Mouse (Mus musculus) neural tube, embryonic 11.5 days (tissue): ENCODE measurements around the gene Hlcs. TPM values are rescaled to one million over a fixed set of nuclear protein-coding genes. Genes with fewer than 3 reads are reported as not detected.

Source experiments
- ATAC-seq: fragments of 200-750 bp; cut with Nextera tagmentation; 2 replicates; pipeline ENCODE4 v1.8.0; 2017; ENCODE audit warnings: moderate number of reproducible peaks, mild to moderate bottlenecking, moderate TSS enrichment, moderate library complexity; ENCODE audit not compliant: insufficient read depth, low FRiP score, low TSS enrichment
- DNase-seq: peaks from one replicate; pipeline ENCODE4 v3.0.0-alpha.2; 2015; ENCODE audit warnings: low spot score
- H3K27ac ChIP-seq: fragments of 300-500 bp; sonication (generic); 2 replicates; pipeline ENCODE4 v1.5.1; 2014; ENCODE audit warnings: low read depth, mild to moderate bottlenecking, low read length
- H3K27me3 ChIP-seq: fragments of 300-500 bp; sonication (generic); 2 replicates; pipeline ENCODE4 v1.6.1; 2014; ENCODE audit warnings: mild to moderate bottlenecking, low read length, mixed read lengths; ENCODE audit not compliant: control insufficient read depth, insufficient read depth
- H3K36me3 ChIP-seq: fragments of 300-500 bp; sonication (generic); 2 replicates; pipeline ENCODE4 v1.6.1; 2014; ENCODE audit warnings: mild to moderate bottlenecking, low read length, moderate library complexity, mixed read lengths; ENCODE audit not compliant: control insufficient read depth, insufficient read depth
- H3K4me1 ChIP-seq: fragments of 300-500 bp; sonication (generic); 2 replicates; pipeline ENCODE4 v1.6.1; 2014; ENCODE audit warnings: low read length, mixed read lengths; ENCODE audit not compliant: control insufficient read depth, insufficient read depth
- H3K4me2 ChIP-seq: fragments of 300-500 bp; sonication (generic); 2 replicates; pipeline ENCODE4 v1.6.1; 2014; ENCODE audit warnings: low read depth, mild to moderate bottlenecking, moderate library complexity
- H3K4me3 ChIP-seq: fragments of 300-500 bp; sonication (generic); 2 replicates; pipeline ENCODE4 v1.5.1; 2014; ENCODE audit warnings: low read depth, low read length
- H3K9ac ChIP-seq: fragments of 300-500 bp; sonication (generic); 2 replicates; pipeline ENCODE4 v1.6.1; 2014; ENCODE audit warnings: mild to moderate bottlenecking, low read length
- H3K9me3 ChIP-seq: fragments of 300-500 bp; sonication (generic); 2 replicates; pipeline ENCODE4 v1.6.1; 2016; ENCODE audit warnings: low read length; ENCODE audit not compliant: control insufficient read depth
- WGBS: fragments of 180-500 bp; shearing (Covaris S2); extraction: QIAGEN DNeasy Blood & Tissue Kit; methylation state at CpG from one replicate; pipeline ENCODE4 v1.1.7; 2014; 5-methylcytosine and 5-hydroxymethylcytosine counted together
- polyA plus RNA-seq: library from polyadenylated mRNA; unstranded; fragments of >200 nt; fragmentation: Nextera tagmentation; extraction: Ambion mirVana; gene quantifications from 2 replicates; pipeline ENCODE4 v1.2.1, GENCODE M21; 2014

Gene Hlcs
- 9.4 and 9.8 TPM in 2 replicates for polyA plus RNA-seq

GRCm38 (mm10) chr16:94313229-94314030, at the start of gene Hlcs:
TSS of gene Hlcs (minus strand) at chr16:94313571.
- peak; percentile 98 for DNase-seq
- peak within 1 kb of the TSS; percentile 98 for H3K27ac ChIP-seq
- no peaks in the 10 kb centered on the region for H3K9me3 ChIP-seq
- H3K36me3 ChIP-seq = no peaks in the 10 kb centered on the region
- peak within 1 kb of the TSS; percentile 86 for H3K9ac ChIP-seq
- under 1% methylated on average over 64 of the region's 64 CpGs for WGBS
- ATAC-seq = peak; percentile 92
- peak within 1 kb of the TSS; percentile 64 for H3K4me2 ChIP-seq
- H3K27me3 ChIP-seq = no peaks in the 10 kb centered on the region
- H3K4me1 ChIP-seq = peaks cover 2% of the 10 kb centered on the region; the same call in 1 of the 2 replicates
- H3K4me3 ChIP-seq = peak within 1 kb of the TSS; percentile 63

GRCm38 (mm10) chr16:94362174-94362873, 49.0 kb upstream of the Hlcs start:
- Histone ChIP-seq H3K4me2 (no peak overlapping the region), H3K27me3 (no peaks in the 10 kb centered on the region), H3K27ac (no peak overlapping the region), H3K9ac (no peak overlapping the region), H3K4me1 (no peaks in the 10 kb centered on the region), H3K4me3 (no peak overlapping the region), H3K36me3 (no peaks in the 10 kb centered on the region), H3K9me3 (no peaks in the 10 kb centered on the region)
- WGBS = 49% methylated on average over 10 of the region's 10 CpGs
- DNase-seq = peak; percentile 15
- no peak for ATAC-seq

GRCm38 (mm10) chr16:94360578-94361350, 47.4 kb upstream of the Hlcs start:
- 85% methylated on average over 13 of the region's 13 CpGs for WGBS
- no peak for ATAC-seq
- Histone ChIP-seq H3K4me1 (no peaks in the 10 kb centered on the region), H3K4me2 (no peak overlapping the region), H3K4me3 (no peak overlapping the region), H3K9ac (no peak overlapping the region), H3K36me3 (no peaks in the 10 kb centered on the region), H3K9me3 (no peaks in the 10 kb centered on the region), H3K27me3 (no peaks in the 10 kb centered on the region), H3K27ac (no peak overlapping the region)
- DNase-seq = no peak

- Histone ChIP-seq H3K27me3 (no peaks in the 10 kb centered on the region), H3K4me1 (no peaks in the 10 kb centered on the region), H3K27ac (no peak overlapping the region), H3K4me2 (no peak overlapping the region), H3K36me3 (no peaks in the 10 kb centered on the region), H3K4me3 (no peak overlapping the region), H3K9me3 (no peaks in the 10 kb centered on the region), H3K9ac (no peak overlapping the region)
- ATAC-seq = no peak
- WGBS = 83% methylated on average over 3 of the region's 3 CpGs
- no peak for DNase-seq
Measured at GRCm38 (mm10) chr16:94358091-94358490, 44.7 kb upstream of the Hlcs start.

- H3K9me3 ChIP-seq = no peaks in the 10 kb centered on the region
- no peak for ATAC-seq
- H3K36me3 ChIP-seq = no peaks in the 10 kb centered on the region
- no peak overlapping the region for H3K4me3 ChIP-seq
- H3K4me1 ChIP-seq = no peaks in the 10 kb centered on the region
- no peak overlapping the region for H3K4me2 ChIP-seq
- no peak for DNase-seq
- no peaks in the 10 kb centered on the region for H3K27me3 ChIP-seq
- 77% methylated on average over 11 of the region's 11 CpGs for WGBS
- H3K9ac ChIP-seq = no peak overlapping the region
- no peak overlapping the region for H3K27ac ChIP-seq
Measured at GRCm38 (mm10) chr16:94356776-94357494, 43.6 kb upstream of the Hlcs start.

- Histone ChIP-seq H3K27ac (no peak overlapping the region), H3K4me2 (no peak overlapping the region), H3K9ac (no peak overlapping the region), H3K4me1 (no peaks in the 10 kb centered on the region), H3K4me3 (no peak overlapping the region), H3K9me3 (no peaks in the 10 kb centered on the region), H3K36me3 (no peaks in the 10 kb centered on the region), H3K27me3 (no peaks in the 10 kb centered on the region)
- DNase-seq (no peak), ATAC-seq (no peak)
- 77% methylated on average over 7 of the region's 7 CpGs for WGBS
Measured at GRCm38 (mm10) chr16:94356046-94356445, 42.7 kb upstream of the Hlcs start.

GRCm38 (mm10) chr16:94354450-94354849, 41.1 kb upstream of the Hlcs start:
- WGBS = 44% methylated on average over 9 of the region's 9 CpGs
- H3K9ac ChIP-seq = no peak overlapping the region
- ATAC-seq (no peak), DNase-seq (no peak)
- no peaks in the 10 kb centered on the region for H3K36me3 ChIP-seq
- H3K4me2 ChIP-seq = no peak overlapping the region
- no peaks in the 10 kb centered on the region for H3K9me3 ChIP-seq
- H3K4me1 ChIP-seq = no peaks in the 10 kb centered on the region
- H3K27ac ChIP-seq = no peak overlapping the region
- H3K4me3 ChIP-seq = no peak overlapping the region
- H3K27me3 ChIP-seq = no peaks in the 10 kb centered on the region

- Histone ChIP-seq H3K36me3 (no peaks in the 10 kb centered on the region), H3K4me3 (no peak overlapping the region), H3K27ac (no peak overlapping the region), H3K9me3 (no peaks in the 10 kb centered on the region), H3K9ac (no peak overlapping the region), H3K4me1 (no peaks in the 10 kb centered on the region), H3K4me2 (no peak overlapping the region), H3K27me3 (no peaks in the 10 kb centered on the region)
- DNase-seq = no peak
- no peak for ATAC-seq
- WGBS = 78% methylated on average over 10 of the region's 10 CpGs
Measured at GRCm38 (mm10) chr16:94350287-94350677, 36.9 kb upstream of the Hlcs start.
